Mouse (Mus musculus): Measurements from ENCODE around the gene Thtpa. TPM values are rescaled to one million over a fixed set of nuclear protein-coding genes. Genes with fewer than 3 reads are reported as not detected.

Thtpa gene
- 19.0 and 19.4 TPM in 2 replicates for polyA plus RNA-seq (2015; fragmentation: Nextera tagmentation; extraction: Ambion mirVana)

DNA sequence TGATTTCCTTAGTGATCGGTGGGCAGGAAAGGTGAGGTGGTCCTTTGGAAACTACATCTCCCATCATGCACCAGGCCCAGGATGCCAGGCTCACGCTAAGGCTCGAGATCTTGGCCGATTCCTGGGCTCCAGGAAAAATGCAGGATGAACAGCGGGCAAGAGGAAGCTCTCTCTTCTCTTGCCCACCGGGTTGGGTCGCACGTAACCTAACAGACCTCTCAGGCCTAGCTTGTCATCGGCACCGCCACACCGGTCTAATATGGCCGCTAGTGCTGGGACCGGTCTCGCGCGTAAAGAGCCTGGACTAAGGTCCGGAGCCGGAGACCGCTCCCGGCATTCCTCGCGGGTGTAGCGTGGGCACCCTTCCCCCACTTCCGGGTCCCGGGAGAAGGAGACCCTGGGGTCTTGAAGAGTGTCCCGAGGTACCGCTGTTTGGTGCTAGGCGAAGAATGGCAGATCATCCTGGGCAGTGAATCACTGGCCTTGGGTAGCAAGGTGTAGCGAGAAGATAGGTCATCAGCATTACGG, at the start of gene Thtpa:
Gene Thtpa, plus strand, starts transcription at position 81 of the 528 bp plus-strand sequence.
- peak within 1 kb of the TSS; percentile 64 for H3K9ac ChIP-seq
- peak; percentile 73 for ATAC-seq
- H3K9me3 ChIP-seq: no peaks in the 10 kb centered on the region
- peak within 1 kb of the TSS; percentile 78 for H3K27ac ChIP-seq
- peak within 1 kb of the TSS; percentile 68 for H3K4me3 ChIP-seq (replicated peaks)
- under 1% methylated on average over 30 of the region's 30 CpGs for WGBS
- H3K36me3 ChIP-seq: peaks cover 5% of the 10 kb centered on the region; the same call in 1 of the 2 replicates
- peak within 1 kb of the TSS; percentile 65 for H3K4me2 ChIP-seq (replicated peaks)
- peaks cover 21% of the 10 kb centered on the region for H3K4me1 ChIP-seq (replicated peaks)
- H3K27me3 ChIP-seq (replicated peaks): no peaks in the 10 kb centered on the region

GRCm38 (mm10) chr14:55047971-55048531, 46.5 kb upstream of the Thtpa start:
- Histone ChIP-seq H3K9ac (no peak overlapping the region), H3K9me3 (no peaks in the 10 kb centered on the region), H3K27me3 (replicated peaks) (no peaks in the 10 kb centered on the region), H3K36me3 (no peaks in the 10 kb centered on the region), H3K27ac (no peak overlapping the region), H3K4me2 (replicated peaks) (no peak overlapping the region), H3K4me3 (replicated peaks) (no peak overlapping the region), H3K4me1 (replicated peaks) (no peaks in the 10 kb centered on the region)
- ATAC-seq: no peak
- WGBS: 74% methylated on average over 2 of the region's 2 CpGs

- no peak overlapping the region for H3K9ac ChIP-seq
- no peak for ATAC-seq
- no peak overlapping the region for H3K4me3 ChIP-seq (replicated peaks)
- 81% methylated on average over 9 of the region's 9 CpGs for WGBS
- no peaks in the 10 kb centered on the region for H3K4me1 ChIP-seq (replicated peaks)
- H3K36me3 ChIP-seq: no peaks in the 10 kb centered on the region
- no peaks in the 10 kb centered on the region for H3K27me3 ChIP-seq (replicated peaks)
- H3K27ac ChIP-seq: no peak overlapping the region
- no peak overlapping the region for H3K4me2 ChIP-seq (replicated peaks)
- H3K9me3 ChIP-seq: no peaks in the 10 kb centered on the region
Measured at GRCm38 (mm10) chr14:55052496-55052895, 42.1 kb upstream of the Thtpa start.

- H3K27ac ChIP-seq: no peak overlapping the region
- H3K36me3 ChIP-seq: no peaks in the 10 kb centered on the region
- no peaks in the 10 kb centered on the region for H3K4me1 ChIP-seq (replicated peaks)
- no peaks in the 10 kb centered on the region for H3K27me3 ChIP-seq (replicated peaks)
- ATAC-seq: no peak
- no peaks in the 10 kb centered on the region for H3K9me3 ChIP-seq
- WGBS: 74% methylated on average over 4 of the region's 4 CpGs
- no peak overlapping the region for H3K4me2 ChIP-seq (replicated peaks)
- no peak overlapping the region for H3K4me3 ChIP-seq (replicated peaks)
- H3K9ac ChIP-seq: no peak overlapping the region
Measured at GRCm38 (mm10) chr14:55053050-55053449, 41.5 kb upstream of the Thtpa start.

GRCm38 (mm10) chr14:55053708-55054190, 40.8 kb upstream of the Thtpa start:
- no peak for ATAC-seq
- no peaks in the 10 kb centered on the region for H3K27me3 ChIP-seq (replicated peaks)
- no peaks in the 10 kb centered on the region for H3K36me3 ChIP-seq
- H3K9ac ChIP-seq: no peak overlapping the region
- no peaks in the 10 kb centered on the region for H3K4me1 ChIP-seq (replicated peaks)
- no peak overlapping the region for H3K27ac ChIP-seq
- no peak overlapping the region for H3K4me2 ChIP-seq (replicated peaks)
- no peak overlapping the region for H3K4me3 ChIP-seq (replicated peaks)
- no peaks in the 10 kb centered on the region for H3K9me3 ChIP-seq
- WGBS: 82% methylated on average over 17 of the region's 17 CpGs

DNA sequence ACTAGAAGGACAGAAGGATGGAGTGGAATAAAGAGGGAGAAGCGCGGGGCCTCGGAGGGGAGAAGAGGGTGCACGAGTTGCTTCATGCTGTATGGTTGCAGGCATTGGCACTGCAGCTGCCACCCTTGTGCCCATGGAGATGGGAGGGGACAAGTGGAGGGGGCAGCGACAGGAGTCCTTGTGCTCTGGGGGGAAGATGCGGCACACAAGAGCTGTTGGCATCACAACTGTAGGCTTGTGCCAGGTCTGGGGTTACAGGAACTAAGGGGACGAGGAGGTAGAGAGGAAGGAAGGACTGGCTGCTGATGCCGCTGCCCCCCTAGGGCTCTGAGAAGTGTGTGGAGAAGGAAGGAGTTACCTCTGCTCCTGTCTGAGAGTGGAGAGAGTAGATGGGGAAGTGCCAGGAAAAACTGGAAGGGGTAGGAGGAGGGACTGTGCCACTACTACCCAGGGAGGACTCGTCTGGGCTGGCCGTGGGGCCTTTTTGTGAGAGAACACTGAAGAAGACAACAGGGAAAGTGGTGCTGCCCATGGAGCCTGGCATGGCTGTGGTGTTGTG, 40.3 kb upstream of the Thtpa start:
- H3K4me3 ChIP-seq (replicated peaks): no peak overlapping the region
- no peaks in the 10 kb centered on the region for H3K9me3 ChIP-seq
- ATAC-seq: no peak
- H3K4me1 ChIP-seq (replicated peaks): no peaks in the 10 kb centered on the region
- H3K36me3 ChIP-seq: no peaks in the 10 kb centered on the region
- no peak overlapping the region for H3K27ac ChIP-seq
- no peak overlapping the region for H3K4me2 ChIP-seq (replicated peaks)
- no peak overlapping the region for H3K9ac ChIP-seq
- WGBS: 82% methylated on average over 10 of the region's 10 CpGs
- H3K27me3 ChIP-seq (replicated peaks): no peaks in the 10 kb centered on the region

DNA sequence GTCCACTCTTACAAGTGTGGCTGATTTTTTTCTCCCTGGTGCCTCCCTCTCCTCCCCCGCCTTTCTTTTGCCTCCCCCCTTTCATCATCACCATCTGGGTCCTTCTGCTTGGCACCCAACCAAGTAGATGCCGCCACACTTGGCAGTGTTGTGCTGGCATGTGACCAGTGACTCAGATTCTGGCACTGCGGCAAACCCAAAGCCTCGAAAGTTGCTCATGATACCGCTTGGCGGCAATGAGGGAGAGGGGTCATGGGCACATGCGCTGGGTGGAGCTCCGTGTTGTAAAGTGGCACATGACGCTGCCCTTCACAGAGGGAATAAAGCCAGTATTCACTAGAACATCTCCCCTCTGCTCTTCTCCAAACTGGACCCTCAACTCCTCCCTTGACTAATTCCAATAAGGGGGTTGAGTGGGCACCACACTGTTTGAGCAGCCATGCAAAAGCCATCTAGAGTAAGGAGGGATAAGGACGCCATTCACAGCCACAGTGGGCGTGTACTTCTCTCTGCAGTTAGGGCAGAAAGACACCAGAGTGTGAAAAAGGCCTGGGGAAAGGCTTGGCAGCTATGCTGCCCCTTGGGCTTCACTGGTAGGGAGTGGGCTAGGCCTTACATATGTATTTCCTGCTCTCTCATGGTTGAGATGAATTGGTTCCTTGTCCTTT, 39.3 kb upstream of the Thtpa start:
- Histone ChIP-seq H3K9ac (no peak overlapping the region), H3K4me2 (replicated peaks) (no peak overlapping the region), H3K27ac (no peak overlapping the region), H3K36me3 (no peaks in the 10 kb centered on the region), H3K9me3 (no peaks in the 10 kb centered on the region), H3K4me1 (replicated peaks) (no peaks in the 10 kb centered on the region), H3K27me3 (replicated peaks) (no peaks in the 10 kb centered on the region), H3K4me3 (replicated peaks) (no peak overlapping the region)
- ATAC-seq: no peak
- 76% methylated on average over 11 of the region's 11 CpGs for WGBS

- no peak for ATAC-seq
- Histone ChIP-seq H3K4me2 (replicated peaks) (no peak overlapping the region), H3K27me3 (replicated peaks) (0 out of 2 replicates have a peak, but pooled peaks cover 3% of the 10 kb centered on the region), H3K9me3 (no peaks in the 10 kb centered on the region), H3K27ac (no peak overlapping the region), H3K4me1 (replicated peaks) (peaks cover 6% of the 10 kb centered on the region), H3K4me3 (replicated peaks) (no peak overlapping the region), H3K9ac (no peak overlapping the region), H3K36me3 (no peaks in the 10 kb centered on the region)
- WGBS: 67% methylated on average over 1 of the region's 1 CpGs
Measured at GRCm38 (mm10) chr14:55059009-55059408, 35.6 kb upstream of the Thtpa start.

DNA sequence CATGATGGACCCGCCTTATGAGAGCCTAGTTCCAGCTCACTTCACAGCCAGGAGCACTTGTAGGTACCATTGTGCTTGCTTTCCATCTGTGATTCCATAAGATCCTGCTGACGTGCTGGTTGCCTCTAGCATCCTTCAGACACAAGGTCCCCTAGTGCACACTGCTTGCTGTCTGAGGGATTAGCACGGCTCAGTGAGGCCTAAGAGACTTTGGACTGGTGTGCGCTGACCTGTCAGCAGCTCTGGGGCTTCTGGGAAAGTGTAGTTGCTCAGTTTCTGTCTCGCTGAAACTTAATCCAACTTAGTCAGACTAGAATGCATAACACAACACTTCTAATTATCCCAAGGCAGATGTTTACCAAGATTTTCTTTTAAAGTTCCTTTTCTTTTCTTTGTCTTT, 34.7 kb upstream of the Thtpa start:
- H3K36me3 ChIP-seq: no peaks in the 10 kb centered on the region
- H3K9ac ChIP-seq: no peak overlapping the region
- no peak for ATAC-seq
- H3K4me1 ChIP-seq (replicated peaks): peaks cover 6% of the 10 kb centered on the region
- WGBS: 71% methylated on average over 5 of the region's 5 CpGs
- no peak overlapping the region for H3K4me3 ChIP-seq (replicated peaks)
- H3K4me2 ChIP-seq (replicated peaks): no peak overlapping the region
- no peak overlapping the region for H3K27ac ChIP-seq
- 0 out of 2 replicates have a peak, but pooled peaks cover 3% of the 10 kb centered on the region for H3K27me3 ChIP-seq (replicated peaks)
- H3K9me3 ChIP-seq: no peaks in the 10 kb centered on the region

DNA sequence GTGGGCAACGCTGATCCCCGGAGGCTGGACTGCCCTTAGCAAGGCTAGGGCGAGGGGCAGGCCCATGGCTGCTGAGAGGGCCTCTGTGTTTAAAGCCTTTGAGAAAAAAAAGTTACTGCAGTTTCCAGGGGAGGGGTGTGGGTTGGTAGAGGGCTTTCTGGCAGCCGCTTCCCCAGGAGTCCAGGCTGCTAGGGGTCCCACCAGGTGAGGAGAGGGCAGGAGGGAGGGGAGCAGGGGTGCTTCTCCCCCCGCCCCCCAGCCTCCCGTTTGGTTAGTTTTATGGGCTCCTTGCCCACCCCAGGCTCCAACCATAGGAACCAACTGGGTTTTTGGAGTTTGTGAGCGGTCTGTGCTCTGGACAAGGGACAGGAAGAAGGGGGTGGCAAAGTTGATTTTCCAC, 32.7 kb upstream of the Thtpa start:
- H3K4me1 ChIP-seq (replicated peaks): peaks cover 6% of the 10 kb centered on the region
- no peak for ATAC-seq
- no peak overlapping the region for H3K27ac ChIP-seq
- H3K9me3 ChIP-seq: no peaks in the 10 kb centered on the region
- H3K9ac ChIP-seq: no peak overlapping the region
- no peak overlapping the region for H3K4me3 ChIP-seq (replicated peaks)
- H3K27me3 ChIP-seq (replicated peaks): 0 out of 2 replicates have a peak, but pooled peaks cover 3% of the 10 kb centered on the region
- 43% methylated on average over 7 of the region's 7 CpGs for WGBS
- H3K36me3 ChIP-seq: no peaks in the 10 kb centered on the region
- H3K4me2 ChIP-seq (replicated peaks): no peak overlapping the region

DNA sequence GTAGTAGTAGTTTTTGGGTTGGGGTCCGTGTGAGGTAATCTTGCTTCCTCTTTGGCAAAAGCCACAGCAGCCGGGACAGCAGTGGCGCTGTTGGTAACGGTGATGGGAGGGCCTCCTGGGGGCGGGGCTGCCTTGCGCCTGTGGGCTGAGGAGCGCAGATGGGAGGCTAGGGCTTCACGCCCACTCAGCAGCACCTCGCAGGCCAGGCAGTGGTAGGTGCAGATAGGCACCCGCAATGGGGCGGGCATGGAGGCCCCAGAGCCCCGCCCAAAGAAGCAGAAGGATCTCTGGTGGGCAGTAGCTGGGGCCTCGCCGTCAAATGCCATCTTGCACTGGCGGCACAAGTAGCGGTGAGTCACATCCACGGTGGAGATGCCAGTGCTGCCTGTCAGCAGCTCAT, 32.0 kb upstream of the Thtpa start:
- peak overlapping the region; percentile 30 for H3K4me2 ChIP-seq (replicated peaks)
- 0 out of 2 replicates have a peak, but pooled peaks cover 3% of the 10 kb centered on the region for H3K27me3 ChIP-seq (replicated peaks)
- H3K9ac ChIP-seq: no peak overlapping the region
- H3K4me1 ChIP-seq (replicated peaks): peaks cover 6% of the 10 kb centered on the region
- H3K27ac ChIP-seq: no peak overlapping the region
- 0 out of 2 replicates have a peak overlapping the region, but pooled peaks have one; percentile 3 for H3K4me3 ChIP-seq (replicated peaks)
- no peaks in the 10 kb centered on the region for H3K36me3 ChIP-seq
- WGBS: 25% methylated on average over 17 of the region's 17 CpGs
- H3K9me3 ChIP-seq: no peaks in the 10 kb centered on the region
- peak; percentile 83 for ATAC-seq

DNA sequence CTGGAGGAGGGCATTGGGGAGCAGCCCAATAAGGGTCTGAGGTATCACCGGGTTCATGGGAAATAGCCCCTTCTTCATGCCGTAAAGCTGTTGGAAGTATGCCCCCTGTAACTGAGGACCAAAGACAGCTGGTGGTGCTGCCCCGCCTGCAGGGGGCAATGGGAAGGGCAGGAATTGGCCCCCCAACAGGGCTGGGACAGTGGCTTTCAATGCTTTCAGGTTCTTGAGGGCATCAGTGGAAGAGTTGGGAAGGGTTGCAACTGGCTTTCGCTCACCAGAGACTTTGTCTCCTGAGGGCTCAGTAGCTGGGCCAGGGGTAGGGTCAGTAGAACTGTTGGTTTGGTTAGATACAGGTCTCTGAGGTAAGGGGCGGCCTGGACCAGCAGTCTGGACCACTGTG, 31.5 kb upstream of the Thtpa start:
- Histone ChIP-seq H3K4me1 (replicated peaks) (peaks cover 6% of the 10 kb centered on the region), H3K36me3 (no peaks in the 10 kb centered on the region), H3K9me3 (no peaks in the 10 kb centered on the region), H3K27ac (no peak overlapping the region), H3K27me3 (replicated peaks) (0 out of 2 replicates have a peak, but pooled peaks cover 3% of the 10 kb centered on the region), H3K4me2 (replicated peaks) (peak overlapping the region; percentile 30; the same call in 1 of the 2 replicates), H3K9ac (no peak overlapping the region), H3K4me3 (replicated peaks) (0 out of 2 replicates have a peak overlapping the region, but pooled peaks have one; percentile 3)
- ATAC-seq: peak; percentile 35; the same call in 1 of the 2 replicates
- WGBS: 87% methylated on average over 5 of the region's 5 CpGs

All from intestine, embryonic 15.5 days (tissue).